Mouse (Mus musculus): ENCODE data around the gene Pyroxd1. TPM values are rescaled to one million over a fixed set of nuclear protein-coding genes. Genes with fewer than 3 reads are reported as not detected.

The Pyroxd1 gene
- total and polyA plus RNA-seq, 3 experiments: 2.3 to 18.8 (median 14.9) TPM

DNA sequence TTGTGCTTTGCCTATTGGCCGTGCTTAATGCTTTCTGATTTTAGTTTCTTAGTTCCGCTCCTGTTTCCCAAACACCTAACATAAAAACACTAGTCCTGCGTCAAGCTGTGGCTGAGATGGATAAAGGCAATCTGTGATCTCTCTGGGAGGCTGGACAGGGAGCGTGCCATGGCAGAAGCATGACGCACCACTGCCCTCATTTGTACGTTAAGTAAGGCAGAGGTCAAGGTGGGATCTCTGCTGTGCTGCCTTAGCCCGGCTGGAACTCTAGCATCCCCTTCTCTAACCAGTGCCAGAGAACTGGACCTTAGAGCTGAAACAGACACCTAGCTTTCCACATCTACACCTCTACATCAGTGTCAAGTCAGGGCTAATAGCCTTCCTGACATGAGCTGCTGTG is 36.2 kb downstream of the Pyroxd1 start:
- no peak for DNase-seq (ENCODE audit: low spot score)
- Histone ChIP-seq H3K27me3 (ENCODE audit: insufficient read depth, low read length) (no peaks in the 10 kb centered on the region), H3K4me3 (ENCODE audit: low read depth, low read length) (no peak overlapping the region), H3K4me1 (ENCODE audit: insufficient read depth, low read depth, low read length) (peaks cover 17% of the 10 kb centered on the region), H3K9me3 (replicated peaks) (no peaks in the 10 kb centered on the region), H3K36me3 (replicated peaks) (peaks cover 66% of the 10 kb centered on the region)
- no peak for ATAC-seq (ENCODE audit: extremely low read depth, insufficient number of reproducible peaks, low FRiP score, poor library complexity, severe bottlenecking)
- no peak for TF ChIP-seq GATA2 (IDR thresholded peaks at IDR 0.05; ENCODE audit: borderline replicate concordance, low read depth, low read length)
- TF ChIP-seq CTCF (IDR thresholded peaks at IDR 0.05; ENCODE audit: low read depth, low read length): no peak
- no peak for TF ChIP-seq TAL1 (conservative IDR thresholded peaks at IDR 0.05; ENCODE audit: low read depth, low read length)
- TF ChIP-seq POLR2AphosphoS5 (IDR thresholded peaks at IDR 0.05; ENCODE audit: insufficient replicate concordance, low read depth, low read length): no peak
- TF ChIP-seq GATA1 (IDR thresholded peaks at IDR 0.05; ENCODE audit: borderline replicate concordance, low read length): no peak

DNA sequence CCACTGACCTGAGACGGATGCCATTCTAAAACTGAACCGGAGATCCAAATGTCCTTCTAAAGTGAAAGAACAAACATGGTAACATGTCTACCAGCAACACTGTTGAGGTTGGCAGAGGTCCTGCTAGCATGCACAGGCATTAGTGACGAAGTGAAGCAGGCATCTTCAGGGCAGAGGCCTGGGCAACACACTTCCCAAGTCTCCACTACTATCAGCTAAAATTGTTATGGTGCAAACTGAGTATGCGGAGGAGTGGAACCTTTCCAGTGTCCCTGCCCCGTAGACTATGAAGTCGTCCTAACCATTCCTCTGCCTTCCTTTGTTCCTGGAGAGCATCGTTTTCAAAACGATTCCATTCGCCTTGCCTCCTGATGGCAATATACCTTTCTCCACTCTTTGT is 39.1 kb downstream of the Pyroxd1 start:
- DNase-seq (ENCODE audit: low spot score): no peak
- TF ChIP-seq GATA1 (IDR thresholded peaks at IDR 0.05; ENCODE audit: borderline replicate concordance, low read length) (no peak), POLR2AphosphoS5 (IDR thresholded peaks at IDR 0.05; ENCODE audit: insufficient replicate concordance, low read depth, low read length) (no peak), CTCF (IDR thresholded peaks at IDR 0.05; ENCODE audit: low read depth, low read length) (no peak), TAL1 (conservative IDR thresholded peaks at IDR 0.05; ENCODE audit: low read depth, low read length) (no peak), GATA2 (IDR thresholded peaks at IDR 0.05; ENCODE audit: borderline replicate concordance, low read depth, low read length) (no peak)
- H3K36me3 ChIP-seq (replicated peaks): peaks cover 50% of the 10 kb centered on the region

DNA sequence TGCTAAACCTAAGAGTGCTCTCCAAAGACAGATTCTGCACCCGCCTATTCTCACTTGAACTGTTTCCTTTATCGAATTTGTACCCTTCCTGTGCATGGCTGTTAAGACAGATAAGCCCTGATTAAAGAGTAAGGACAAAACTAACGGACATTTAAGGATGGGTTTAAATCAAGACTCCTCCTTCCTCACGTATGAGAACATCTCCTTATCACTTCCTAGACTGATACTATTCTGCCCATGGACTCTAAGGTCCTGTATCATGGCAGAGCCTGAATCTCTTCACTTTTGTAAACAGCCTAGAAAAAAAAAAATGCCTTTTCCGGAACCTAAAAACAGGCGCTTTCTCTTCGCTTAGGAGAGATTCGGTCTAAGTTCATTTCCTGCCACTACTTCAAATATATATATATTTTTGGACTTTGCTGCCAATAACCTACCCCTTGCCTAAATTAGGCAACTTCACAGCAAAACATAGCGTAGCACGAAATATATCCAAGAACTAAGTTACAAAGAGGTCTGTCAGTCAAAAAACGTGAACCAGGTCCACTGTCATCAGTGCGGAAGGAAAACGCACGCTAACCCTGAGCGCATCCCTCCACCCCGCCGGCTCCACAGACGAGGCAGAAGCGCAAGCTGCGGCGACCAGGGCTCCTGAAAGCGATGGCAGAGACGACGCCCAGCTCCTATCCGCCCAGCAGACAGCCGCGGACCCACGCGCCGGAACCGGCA is 41.0 kb downstream of the Pyroxd1 start:
- DNase-seq (ENCODE audit: low spot score) (no peak), ATAC-seq (ENCODE audit: extremely low read depth, insufficient number of reproducible peaks, low FRiP score, poor library complexity, severe bottlenecking) (peak; percentile 22)
- H3K4me1 ChIP-seq (ENCODE audit: insufficient read depth, low read depth, low read length): peaks cover 27% of the 10 kb centered on the region
- H3K9me3 ChIP-seq (replicated peaks): no peaks in the 10 kb centered on the region
- no peak for TF ChIP-seq TAL1 (conservative IDR thresholded peaks at IDR 0.05; ENCODE audit: low read depth, low read length)
- TF ChIP-seq GATA1 (IDR thresholded peaks at IDR 0.05; ENCODE audit: borderline replicate concordance, low read length): no peak
- no peak for TF ChIP-seq CTCF (IDR thresholded peaks at IDR 0.05; ENCODE audit: low read depth, low read length)
- TF ChIP-seq POLR2AphosphoS5 (IDR thresholded peaks at IDR 0.05; ENCODE audit: insufficient replicate concordance, low read depth, low read length): no peak
- TF ChIP-seq GATA2 (IDR thresholded peaks at IDR 0.05; ENCODE audit: borderline replicate concordance, low read depth, low read length): no peak
- no peaks in the 10 kb centered on the region for H3K27me3 ChIP-seq (ENCODE audit: insufficient read depth, low read length)
- H3K4me3 ChIP-seq (ENCODE audit: low read depth, low read length): peak overlapping the region; percentile 95
- peaks cover 48% of the 10 kb centered on the region for H3K36me3 ChIP-seq (replicated peaks)

More for the DNA sequence above, 39.1 kb downstream of the Pyroxd1 start:
- no peak overlapping the region for H3K4me3 ChIP-seq (ENCODE audit: low read depth, low read length)
- H3K9me3 ChIP-seq (replicated peaks): no peaks in the 10 kb centered on the region
- H3K4me1 ChIP-seq (ENCODE audit: insufficient read depth, low read depth, low read length): peaks cover 24% of the 10 kb centered on the region
- no peaks in the 10 kb centered on the region for H3K27me3 ChIP-seq (ENCODE audit: insufficient read depth, low read length)
- no peak for ATAC-seq (ENCODE audit: extremely low read depth, insufficient number of reproducible peaks, low FRiP score, poor library complexity, severe bottlenecking)

DNA sequence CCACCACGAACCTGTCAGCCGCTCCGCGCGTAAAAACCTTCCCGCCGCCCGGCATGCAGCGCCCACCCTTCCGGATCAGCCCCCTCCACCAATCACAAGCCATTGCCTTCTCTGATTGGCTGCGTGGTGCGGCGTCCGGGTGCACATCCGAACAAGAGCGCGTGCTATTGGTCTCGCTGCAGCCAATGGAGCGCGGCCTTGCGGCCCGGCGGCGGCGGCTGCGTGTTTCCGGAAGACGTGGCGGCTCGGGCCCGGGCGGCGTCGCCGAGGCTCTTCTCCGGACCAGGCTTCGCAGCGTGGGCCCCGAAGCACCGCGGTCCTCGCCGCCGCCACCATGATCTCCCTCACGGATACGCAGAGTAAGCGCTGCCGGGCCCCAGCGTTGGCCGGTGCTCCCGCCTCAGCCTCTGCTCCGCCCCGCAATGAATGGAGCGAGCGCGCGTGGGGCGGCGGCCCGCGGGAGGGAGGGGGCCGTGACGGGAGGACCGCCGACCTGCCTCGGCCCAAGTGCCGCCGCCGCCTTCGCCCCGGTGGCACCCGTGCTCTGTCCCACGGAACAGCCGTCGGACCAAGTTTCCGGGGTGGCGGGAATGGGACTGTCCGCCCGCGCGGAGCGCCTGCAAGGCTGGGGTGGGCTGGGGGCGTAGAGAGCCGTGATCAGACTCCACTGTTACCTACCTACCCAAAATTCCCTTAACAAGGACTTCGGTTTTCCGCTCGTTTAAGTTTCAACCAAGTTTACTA is 41.7 kb downstream of the Pyroxd1 start, which contains the start of the genes Recql and Golt1b:
Recql (minus strand) TSS at position 77 of the 744 bp plus-strand sequence.
Golt1b (plus strand) TSS at position 211 of the 744 bp plus-strand sequence.
- H3K9me3 ChIP-seq (replicated peaks): no peaks in the 10 kb centered on the region
- H3K4me1 ChIP-seq (ENCODE audit: insufficient read depth, low read depth, low read length): peaks cover 27% of the 10 kb centered on the region
- TF ChIP-seq GATA2 (IDR thresholded peaks at IDR 0.05; ENCODE audit: borderline replicate concordance, low read depth, low read length) (no peak), CTCF (IDR thresholded peaks at IDR 0.05; ENCODE audit: low read depth, low read length) (no peak), POLR2AphosphoS5 (IDR thresholded peaks at IDR 0.05; ENCODE audit: insufficient replicate concordance, low read depth, low read length) (no peak), GATA1 (IDR thresholded peaks at IDR 0.05; ENCODE audit: borderline replicate concordance, low read length) (no peak), TAL1 (conservative IDR thresholded peaks at IDR 0.05; ENCODE audit: low read depth, low read length) (no peak)
- H3K36me3 ChIP-seq (replicated peaks): peaks cover 48% of the 10 kb centered on the region
- DNase-seq (ENCODE audit: low spot score): peak; percentile 100
- no peaks in the 10 kb centered on the region for H3K27me3 ChIP-seq (ENCODE audit: insufficient read depth, low read length)
- H3K4me3 ChIP-seq (ENCODE audit: low read depth, low read length): peak within 1 kb of the TSS; percentile 95
- peak; percentile 98 for ATAC-seq (ENCODE audit: extremely low read depth, insufficient number of reproducible peaks, low FRiP score, poor library complexity, severe bottlenecking)

DNA sequence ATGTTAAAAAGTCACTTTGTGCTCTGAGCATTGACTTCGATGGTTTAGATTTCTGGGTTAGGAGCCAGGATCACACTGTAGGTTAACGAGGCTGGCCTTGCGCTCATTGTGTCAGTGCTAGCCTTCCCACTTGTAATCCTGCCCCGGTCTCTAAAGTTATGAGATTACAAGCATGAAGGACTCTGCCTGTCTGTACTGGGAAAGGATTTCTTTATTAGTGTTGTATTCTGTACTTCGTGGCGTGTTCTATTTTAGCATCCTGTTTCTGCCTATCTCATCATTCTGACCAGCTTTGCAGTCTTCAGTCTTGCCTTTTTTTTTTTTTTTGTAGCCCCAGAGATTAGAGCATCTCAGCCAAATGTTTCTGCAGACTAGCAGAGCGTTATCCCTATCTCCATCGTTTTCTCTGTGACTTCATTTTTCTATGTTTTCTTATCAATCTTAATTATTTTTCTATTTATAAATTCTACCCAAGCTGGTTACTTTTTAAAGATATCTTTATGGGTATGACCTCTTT is 42.4 kb downstream of the Pyroxd1 start:
- TF ChIP-seq TAL1 (conservative IDR thresholded peaks at IDR 0.05; ENCODE audit: low read depth, low read length) (no peak), CTCF (IDR thresholded peaks at IDR 0.05; ENCODE audit: low read depth, low read length) (no peak), GATA2 (IDR thresholded peaks at IDR 0.05; ENCODE audit: borderline replicate concordance, low read depth, low read length) (no peak), GATA1 (IDR thresholded peaks at IDR 0.05; ENCODE audit: borderline replicate concordance, low read length) (no peak), POLR2AphosphoS5 (IDR thresholded peaks at IDR 0.05; ENCODE audit: insufficient replicate concordance, low read depth, low read length) (no peak)
- peaks cover 27% of the 10 kb centered on the region for H3K4me1 ChIP-seq (ENCODE audit: insufficient read depth, low read depth, low read length)
- no peak for DNase-seq (ENCODE audit: low spot score)

DNA sequence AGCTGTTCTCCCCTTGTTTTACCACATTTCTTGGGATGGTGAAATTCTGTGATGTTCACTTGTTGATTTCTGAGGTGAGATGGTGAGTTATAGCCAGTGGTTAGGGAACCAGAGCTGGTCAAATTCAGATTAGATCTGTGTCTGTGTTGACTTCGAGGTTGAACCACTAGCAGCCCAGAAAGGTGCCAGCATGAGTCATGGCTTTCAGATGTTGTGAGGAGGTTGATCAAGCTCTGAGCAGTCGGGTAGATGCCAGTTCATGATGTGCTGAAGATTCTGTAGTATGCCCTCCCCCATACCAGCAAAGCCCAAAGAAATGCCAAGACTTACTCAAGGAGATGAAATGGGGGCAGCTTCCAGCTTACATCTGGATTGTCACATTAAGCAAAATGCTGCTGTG is 43.6 kb downstream of the Pyroxd1 start:
- no peaks in the 10 kb centered on the region for H3K27me3 ChIP-seq (ENCODE audit: insufficient read depth, low read length)
- no peak for ATAC-seq (ENCODE audit: extremely low read depth, insufficient number of reproducible peaks, low FRiP score, poor library complexity, severe bottlenecking)
- H3K4me1 ChIP-seq (ENCODE audit: insufficient read depth, low read depth, low read length): peaks cover 26% of the 10 kb centered on the region
- TF ChIP-seq POLR2AphosphoS5 (IDR thresholded peaks at IDR 0.05; ENCODE audit: insufficient replicate concordance, low read depth, low read length): no peak
- no peak for TF ChIP-seq GATA1 (IDR thresholded peaks at IDR 0.05; ENCODE audit: borderline replicate concordance, low read length)
- TF ChIP-seq TAL1 (conservative IDR thresholded peaks at IDR 0.05; ENCODE audit: low read depth, low read length): no peak
- no peak for TF ChIP-seq CTCF (IDR thresholded peaks at IDR 0.05; ENCODE audit: low read depth, low read length)
- TF ChIP-seq GATA2 (IDR thresholded peaks at IDR 0.05; ENCODE audit: borderline replicate concordance, low read depth, low read length): no peak
- no peak for DNase-seq (ENCODE audit: low spot score)
- no peak overlapping the region; the same call in 1 of the 2 replicates for H3K4me3 ChIP-seq (ENCODE audit: low read depth, low read length)
- no peaks in the 10 kb centered on the region for H3K9me3 ChIP-seq (replicated peaks)
- H3K36me3 ChIP-seq (replicated peaks): peaks cover 52% of the 10 kb centered on the region

More for the DNA sequence above, 42.4 kb downstream of the Pyroxd1 start:
- no peak for ATAC-seq (ENCODE audit: extremely low read depth, insufficient number of reproducible peaks, low FRiP score, poor library complexity, severe bottlenecking)
- Histone ChIP-seq H3K4me3 (ENCODE audit: low read depth, low read length) (peak overlapping the region; percentile 95), H3K27me3 (ENCODE audit: insufficient read depth, low read length) (no peaks in the 10 kb centered on the region), H3K9me3 (replicated peaks) (no peaks in the 10 kb centered on the region), H3K36me3 (replicated peaks) (peaks cover 48% of the 10 kb centered on the region)
